10 mouse cellular contexts compared by ENCODE assay signal in the genomic region with DNA sequence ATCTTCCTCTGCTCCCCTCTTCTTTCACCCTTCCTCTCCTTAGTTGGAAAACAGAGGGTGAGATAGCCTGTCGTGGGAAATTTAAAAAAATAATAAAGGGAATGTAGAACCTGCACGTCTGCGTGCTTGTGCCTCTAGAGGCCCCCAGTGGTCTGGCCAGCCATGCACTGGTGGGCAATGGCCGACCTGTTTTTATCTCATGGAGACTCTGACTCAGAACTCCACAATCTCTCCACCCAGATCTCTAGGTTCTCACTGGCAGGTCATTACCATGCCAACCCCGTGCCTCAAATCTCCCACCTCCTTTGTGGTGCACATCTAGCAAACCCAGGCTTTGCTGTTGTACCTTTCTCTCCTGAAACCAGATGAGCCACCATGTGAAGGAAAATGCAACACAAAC. TPM values are rescaled to one million over a fixed set of nuclear protein-coding genes. Genes with fewer than 3 reads are reported as not detected.
DNase-seq lines count a peak whose midpoint lies in the region; ATAC-seq and TF ChIP-seq lines count a peak whose summit lies in the region.
"Had no signal": no experiment of that assay in that cellular context is flagged by ENCODE, and none has a peak within 500 bp of the region (broad histone marks: within the 10 kb centered on the region; RNA-seq: fewer than 3 reads in every experiment).

No protein-coding gene starts in this region.

- peak overlapping the region; percentile 46 for H3K4me2 ChIP-seq in heart, embryonic 16.5 days (ENCODE audit: low read depth, low read length)
- 0 out of 2 replicates have a peak overlapping the region, but pooled peaks have one; percentile 5 for H3K4me2 ChIP-seq in limb, embryonic 15.5 days

- ATAC-seq in heart, embryonic 16.5 days (replicated peaks; ENCODE audit: extremely low read depth, insufficient read depth, low FRiP score) = 0 out of 2 replicates have a peak, but pooled peaks have one; percentile 32
- ATAC-seq in limb, embryonic 15.5 days (ENCODE audit: insufficient number of reproducible peaks, low FRiP score, low TSS enrichment, low read depth) = no peak
- ATAC-seq: Patski had no signal

- intact Hi-C loops in heart, adult 2 months (cut with DNase I) = no loop called here

- WGBS in heart, embryonic 16.5 days = 10% methylated on average over 5 of the region's 5 CpGs
- whole genome bisulfite sequencing in heart, adult 2 months = 7% methylated on average over 5 of the region's 5 CpGs
- 14% methylated on average over 5 of the region's 5 CpGs for WGBS in limb, embryonic 15.5 days

- TF ChIP-seq POLR2A in heart, adult 2 months (IDR thresholded peaks at IDR 0.05; ENCODE audit: insufficient read depth, low read depth, low read length) = no peak

- no peaks in the 10 kb centered on the region for H3K36me3 ChIP-seq in heart, embryonic 16.5 days (ENCODE audit: control insufficient read depth, insufficient read depth)
- H3K36me3 ChIP-seq in heart, adult 2 months (ENCODE audit: control insufficient read depth, insufficient read depth, low read length) = no peaks in the 10 kb centered on the region
- H3K36me3 ChIP-seq in limb, embryonic 15.5 days = no peaks in the 10 kb centered on the region

- H3K4me3 ChIP-seq in heart, embryonic 16.5 days (ENCODE audit: low read length) = peak overlapping the region; percentile 19
- no peak overlapping the region for H3K4me3 ChIP-seq in heart, adult 2 months
- H3K4me3 ChIP-seq in limb, embryonic 15.5 days = no peak overlapping the region

- H3K9ac ChIP-seq in heart, embryonic 16.5 days (ENCODE audit: low read length) = peak overlapping the region; percentile 21; the same call in 1 of the 2 replicates
- no peak overlapping the region for H3K9ac ChIP-seq in heart, adult 2 months (ENCODE audit: low read depth, low read length)
- no peak overlapping the region for H3K9ac ChIP-seq in limb, embryonic 15.5 days

- TF ChIP-seq CTCF in heart, adult 2 months (IDR thresholded peaks at IDR 0.05) = no peak

- no peak for DNase-seq in heart, adult 2 months
- peak; percentile 59 for DNase-seq in 416B (ENCODE audit: low read depth)
- DNase-seq in R1 (ENCODE audit: low read depth, low spot score) = peak; percentile 67
- no peak for DNase-seq in spleen, postnatal 14 days (ENCODE audit: low spot score in 2 of 2)
- DNase-seq in ovary, adult 18-20 months (ENCODE audit: low spot score) = no peak
- no peak for DNase-seq in urinary bladder, postnatal 36 days (ENCODE audit: low spot score in 2 of 2)

- no peak for TF ChIP-seq EP300 in heart, adult 2 months (IDR thresholded peaks at IDR 0.05; ENCODE audit: insufficient read depth, low read depth, low read length)

- no peak overlapping the region for H3K27ac ChIP-seq in heart, embryonic 16.5 days (ENCODE audit: low read length)
- no peak overlapping the region for H3K27ac ChIP-seq in heart, adult 2 months
- no peak overlapping the region for H3K27ac ChIP-seq in limb, embryonic 15.5 days

- no peaks in the 10 kb centered on the region for H3K79me2 ChIP-seq in heart, adult 2 months (replicated peaks; ENCODE audit: control insufficient read depth, insufficient read depth, low read length)

- H3K27me3 ChIP-seq in heart, embryonic 16.5 days (ENCODE audit: control insufficient read depth, insufficient read depth, low read length) = no peaks in the 10 kb centered on the region
- H3K27me3 ChIP-seq in heart, adult 2 months (ENCODE audit: control insufficient read depth, insufficient read depth, low read length) = no peaks in the 10 kb centered on the region
- H3K27me3 ChIP-seq in limb, embryonic 15.5 days = no peaks in the 10 kb centered on the region
- H3K27me3 ChIP-seq: Patski had no signal

- no peaks in the 10 kb centered on the region for H3K4me1 ChIP-seq in heart, embryonic 16.5 days (ENCODE audit: control insufficient read depth, insufficient read depth, low read length)
- H3K4me1 ChIP-seq in heart, adult 2 months (ENCODE audit: control insufficient read depth, insufficient read depth, low read length) = no peaks in the 10 kb centered on the region
- no peaks in the 10 kb centered on the region for H3K4me1 ChIP-seq in limb, embryonic 15.5 days

- no peaks in the 10 kb centered on the region for H3K9me3 ChIP-seq in heart, embryonic 16.5 days (replicated peaks; ENCODE audit: control insufficient read depth, low read length)
- H3K9me3 ChIP-seq in limb, embryonic 15.5 days = no peaks in the 10 kb centered on the region

RNA-seq across cellular contexts. Expression of a gene that starts 21.3 kb away (rescaled TPM):
- polyA plus RNA-seq in heart, embryonic 16.5 days (2015; fragmentation: Nextera tagmentation; extraction: Ambion mirVana) = 0.27 TPM in 1 of 2 replicates, not detected in the other
- under 1 TPM in 1 of 2 experiments, not detected in 1; 0.21 TPM for total RNA-seq in heart, adult 2 months (2021)
- polyA plus RNA-seq in heart, adult 2 months (2012; rRNA removed) = 0.45 and 0.91 TPM in 2 replicates
- 0.29 and 0.87 TPM in 2 replicates for polyA plus RNA-seq in limb, embryonic 15.5 days (2015; fragmentation: Nextera tagmentation; extraction: Ambion mirVana)
- total RNA-seq: neutrophil, adult 5-6 weeks had no signal

RNA-seq across cellular contexts. Expression of a gene that starts 22.5 kb away (rescaled TPM):
- polyA plus RNA-seq in heart, embryonic 16.5 days (2015; fragmentation: Nextera tagmentation; extraction: Ambion mirVana) = 644 and 753 TPM in 2 replicates
- 1,000 to 10,000 TPM; 1,765 to 2,117 TPM for total RNA-seq in heart, adult 2 months (2021)
- 956 and 1,299 TPM in 2 replicates for polyA plus RNA-seq in heart, adult 2 months (2012; rRNA removed)
- polyA plus RNA-seq in limb, embryonic 15.5 days (2015; fragmentation: Nextera tagmentation; extraction: Ambion mirVana) = 425 and 461 TPM in 2 replicates

RNA-seq across cellular contexts. Expression of a gene that starts 35.0 kb away (rescaled TPM):
- 15.6 and 17.0 TPM in 2 replicates for polyA plus RNA-seq in heart, embryonic 16.5 days (2015; fragmentation: Nextera tagmentation; extraction: Ambion mirVana)
- total RNA-seq in heart, adult 2 months (2021) = 10 to 100 TPM; 16.9 to 21.1 TPM
- 8.0 and 8.8 TPM in 2 replicates for polyA plus RNA-seq in heart, adult 2 months (2012; rRNA removed)
- polyA plus RNA-seq in limb, embryonic 15.5 days (2015; fragmentation: Nextera tagmentation; extraction: Ambion mirVana) = 23.2 and 24.6 TPM in 2 replicates

RNA-seq across cellular contexts. Expression of a gene that starts 35.1 kb away (rescaled TPM):
- polyA plus RNA-seq in heart, embryonic 16.5 days (2015; fragmentation: Nextera tagmentation; extraction: Ambion mirVana) = 60.8 and 62.2 TPM in 2 replicates
- 10 to 100 TPM; 24.1 to 24.4 TPM for total RNA-seq in heart, adult 2 months (2021)
- polyA plus RNA-seq in heart, adult 2 months (2012; rRNA removed) = 21.5 and 30.3 TPM in 2 replicates
- 88.3 and 94.0 TPM in 2 replicates for polyA plus RNA-seq in limb, embryonic 15.5 days (2015; fragmentation: Nextera tagmentation; extraction: Ambion mirVana)

RNA-seq across cellular contexts. Expression of a gene that starts 50.4 kb away (rescaled TPM):
- 29.9 and 32.9 TPM in 2 replicates for polyA plus RNA-seq in heart, embryonic 16.5 days (2015; fragmentation: Nextera tagmentation; extraction: Ambion mirVana)
- total RNA-seq in heart, adult 2 months (2021) = 10 to 100 TPM; 22.1 to 23.1 TPM
- polyA plus RNA-seq in heart, adult 2 months (2012; rRNA removed) = 20.3 and 33.2 TPM in 2 replicates
- 48.3 and 53.3 TPM in 2 replicates for polyA plus RNA-seq in limb, embryonic 15.5 days (2015; fragmentation: Nextera tagmentation; extraction: Ambion mirVana)

Comparison
In these comparisons a context has a peak if more than half of its experiments do, and no peak if none do; other contexts are left out.
1. DNase-seq: peak in 416B (single experiment) and R1 (single experiment); none in heart, adult 2 months (0 of 2), spleen, postnatal 14 days (0 of 2), ovary, adult 18-20 months (single experiment) and urinary bladder, postnatal 36 days (0 of 2).